Mouse (Mus musculus) CH12.LX (cell line): ENCODE results near the gene Pawr. TPM values are rescaled to one million over a fixed set of nuclear protein-coding genes. Genes with fewer than 3 reads are reported as not detected.

ENCODE experiments used
- DNase-seq: peaks from one replicate; pipeline ENCODE4 v3.0.0-alpha.2; 2013; ENCODE audit errors: extremely low read depth
- H3K27ac ChIP-seq: 2 replicates; pipeline ENCODE4 v1.5.1; 2012; ENCODE audit warnings: low read depth, mild to moderate bottlenecking, control low read depth, moderate library complexity; ENCODE audit not compliant: insufficient read depth
- H3K27me3 ChIP-seq: replicated peaks from 2 replicates; pipeline ENCODE3; 2012; ENCODE audit warnings: inconsistent platforms
- H3K36me3 ChIP-seq, 2 experiments: replicated peaks in 1 of 2; 2 replicates each; pipeline versions ENCODE3 to v1.6.1; 2012; ENCODE audit warnings: inconsistent platforms in 1 of 2, low read length in 1 of 2, mild to moderate bottlenecking in 1 of 2, mixed read lengths in 1 of 2, moderate library complexity in 1 of 2; ENCODE audit not compliant: control insufficient read depth in 1 of 2, insufficient read depth in 1 of 2
- H3K4me1 ChIP-seq, 2 experiments: 2 replicates each; pipeline ENCODE4 v1.6.1; 2012; ENCODE audit warnings: inconsistent platforms in 1 of 2, moderate library complexity in 1 of 2; ENCODE audit not compliant: insufficient read depth in 2 of 2, control insufficient read depth in 1 of 2
- H3K4me2 ChIP-seq: 2 replicates; pipeline ENCODE4 v1.6.1; 2012; ENCODE audit warnings: low read depth, mild to moderate bottlenecking, control low read depth; ENCODE audit not compliant: poor library complexity, insufficient read depth, severe bottlenecking
- H3K4me3 ChIP-seq, 3 experiments: fragments of 150-350 bp in 1 of 3; sonication (generic) in 1 of 3; replicated peaks in 1 of 3; 2 replicates each; pipeline versions ENCODE3 to v1.5.1; 2011 to 2012; ENCODE audit warnings: low read depth in 2 of 3, low read length in 2 of 3, mild to moderate bottlenecking in 2 of 3, moderate library complexity in 2 of 3, control low read depth in 1 of 3, improper control_type of control experiment in 1 of 3, inconsistent platforms in 1 of 3, mixed read lengths in 1 of 3; ENCODE audit not compliant: poor library complexity in 1 of 3
- H3K79me2 ChIP-seq: replicated peaks from 2 replicates; pipeline ENCODE4 v1.6.1; 2012; ENCODE audit warnings: mild to moderate bottlenecking, moderate library complexity; ENCODE audit not compliant: control insufficient read depth, poor library complexity, insufficient read depth, severe bottlenecking; ENCODE audit errors: extremely low read depth
- H3K9ac ChIP-seq: 2 replicates; pipeline ENCODE4 v1.6.1; 2012; ENCODE audit warnings: low read depth, mild to moderate bottlenecking, control low read depth, moderate library complexity; ENCODE audit not compliant: insufficient read depth
- H3K9me3 ChIP-seq: replicated peaks from 2 replicates; pipeline ENCODE3; 2012; ENCODE audit warnings: low read length, inconsistent platforms, mixed read lengths
- BHLHE40 ChIP-seq: IDR thresholded peaks from 2 replicates; pipeline ENCODE4 v1.6.1; 2011; ENCODE audit warnings: mild to moderate bottlenecking, low read depth, low read length, improper control_type of control experiment
- CHD2 ChIP-seq: IDR thresholded peaks from 2 replicates; pipeline ENCODE4 v1.6.1; 2011; ENCODE audit warnings: low read length, improper control_type of control experiment
- E2F4 ChIP-seq: IDR thresholded peaks from 2 replicates; pipeline ENCODE4 v1.6.1; 2011; ENCODE audit warnings: low read depth, low read length, improper control_type of control experiment; ENCODE audit not compliant: insufficient replicate concordance
- GABPA ChIP-seq: IDR thresholded peaks from 2 replicates; pipeline ENCODE4 v1.6.1; 2012; ENCODE audit warnings: low read depth, low read length, improper control_type of control experiment, inconsistent platforms; ENCODE audit not compliant: insufficient replicate concordance
- HCFC1 ChIP-seq: IDR thresholded peaks from 2 replicates; pipeline ENCODE4 v1.6.1; 2012; ENCODE audit warnings: low read depth, mild to moderate bottlenecking, inconsistent platforms, low read length, improper control_type of control experiment
- IRF4 ChIP-seq: IDR thresholded peaks from 2 replicates; pipeline ENCODE4 v1.6.1; 2014; ENCODE audit warnings: low read depth, mild to moderate bottlenecking, inconsistent platforms, low read length, improper control_type of control experiment
- JUN ChIP-seq: IDR thresholded peaks from 2 replicates; pipeline ENCODE4 v1.6.1; 2011; ENCODE audit warnings: low read depth, mild to moderate bottlenecking, low read length, improper control_type of control experiment, moderate library complexity; ENCODE audit not compliant: insufficient read depth
- JUND ChIP-seq: conservative IDR thresholded peaks from 2 replicates; pipeline ENCODE4 v1.6.1; 2011; ENCODE audit warnings: low read depth, low read length, improper control_type of control experiment
- KAT2A ChIP-seq: IDR thresholded peaks from 2 replicates; pipeline ENCODE4 v1.6.1; 2012; ENCODE audit warnings: low read length, improper control_type of control experiment, inconsistent platforms; ENCODE audit not compliant: insufficient replicate concordance
- MAZ ChIP-seq: IDR thresholded peaks from 2 replicates; pipeline ENCODE4 v1.6.1; 2012; ENCODE audit warnings: low read depth, mild to moderate bottlenecking, inconsistent platforms, low read length, improper control_type of control experiment, moderate library complexity
- MXI1 ChIP-seq: IDR thresholded peaks from 2 replicates; pipeline ENCODE4 v1.6.1; 2011; ENCODE audit warnings: mild to moderate bottlenecking, low read depth, low read length, improper control_type of control experiment
- MYC ChIP-seq: IDR thresholded peaks from 2 replicates; pipeline ENCODE4 v1.6.1; 2011; ENCODE audit warnings: low read depth, mild to moderate bottlenecking, improper control_type of control experiment, low read length
- NELFE ChIP-seq: IDR thresholded peaks from 2 replicates; pipeline ENCODE4 v1.6.1; 2011; ENCODE audit warnings: low read depth, low read length, improper control_type of control experiment
- NRF1 ChIP-seq: IDR thresholded peaks from 2 replicates; pipeline ENCODE4 v1.6.1; 2014; ENCODE audit warnings: low read depth, mild to moderate bottlenecking, inconsistent platforms, low read length, improper control_type of control experiment, moderate library complexity
- PAX5 ChIP-seq: IDR thresholded peaks from 2 replicates; pipeline ENCODE4 v1.6.1; 2012; ENCODE audit warnings: low read length, inconsistent platforms, mixed read lengths
- POLR2A ChIP-seq: IDR thresholded peaks from 2 replicates; pipeline ENCODE4 v1.6.1; 2011; ENCODE audit warnings: low read depth, mild to moderate bottlenecking, improper control_type of control experiment, low read length
- POLR2AphosphoS2 ChIP-seq: IDR thresholded peaks from 2 replicates; pipeline ENCODE4 v1.6.1; 2011; ENCODE audit warnings: low read depth, low read length, improper control_type of control experiment
- RAD21 ChIP-seq: IDR thresholded peaks from 2 replicates; pipeline ENCODE4 v1.6.1; 2011; ENCODE audit warnings: low read depth, mild to moderate bottlenecking, low read length, improper control_type of control experiment, moderate library complexity
- RCOR1 ChIP-seq: conservative IDR thresholded peaks from 2 replicates; pipeline ENCODE4 v1.6.1; 2012; ENCODE audit warnings: low read depth, mild to moderate bottlenecking, inconsistent platforms, low read length, improper control_type of control experiment
- SIN3A ChIP-seq: IDR thresholded peaks from 2 replicates; pipeline ENCODE4 v1.6.1; 2012; ENCODE audit warnings: low read length, improper control_type of control experiment, inconsistent platforms
- TBP ChIP-seq: conservative IDR thresholded peaks from 2 replicates; pipeline ENCODE4 v1.6.1; 2011; ENCODE audit warnings: low read depth, low read length, improper control_type of control experiment
- TCF12 ChIP-seq: IDR thresholded peaks from 2 replicates; pipeline ENCODE4 v1.6.1; 2014; ENCODE audit warnings: low read depth, mild to moderate bottlenecking, inconsistent platforms, low read length, improper control_type of control experiment
- USF1 ChIP-seq: IDR thresholded peaks from 2 replicates; pipeline ENCODE4 v1.6.1; 2014; ENCODE audit warnings: low read depth, mild to moderate bottlenecking, inconsistent platforms, low read length, improper control_type of control experiment
- USF2 ChIP-seq: conservative IDR thresholded peaks from 2 replicates; pipeline ENCODE4 v1.6.1; 2011; ENCODE audit warnings: low read depth, low read length, improper control_type of control experiment
- ZC3H11A ChIP-seq: IDR thresholded peaks from 2 replicates; pipeline ENCODE4 v1.6.1; 2012; ENCODE audit warnings: low read depth, mild to moderate bottlenecking, inconsistent platforms, low read length, improper control_type of control experiment
- ZKSCAN1 ChIP-seq: IDR thresholded peaks from 2 replicates; pipeline ENCODE4 v1.6.1; 2012; ENCODE audit warnings: low read depth, inconsistent platforms, low read length, improper control_type of control experiment, borderline replicate concordance
- ZMIZ1 ChIP-seq: IDR thresholded peaks from 2 replicates; pipeline ENCODE4 v1.6.1; 2012; ENCODE audit warnings: low read depth, mild to moderate bottlenecking, inconsistent platforms, low read length, improper control_type of control experiment
- ZNF384 ChIP-seq: IDR thresholded peaks from 2 replicates; pipeline ENCODE4 v1.6.1; 2012; ENCODE audit warnings: low read depth, low read length, improper control_type of control experiment, inconsistent platforms
- dilution Hi-C: fragments of 300-500 bp; cut with MboI; formaldehyde crosslinking; loops from 2 replicates; pipeline ENCODE4 v1.14.3; 2020; ENCODE audit warnings: low sequenced_read_pairs; ENCODE audit not compliant: extremely low pct_unique_long_range_greater_than_20kb, extremely low pct_ligation_motif_present
- in situ Hi-C: fragments of 300-500 bp; cut with MboI; formaldehyde crosslinking; loops from 3 replicates; pipeline ENCODE4 v1.14.3; 2019; ENCODE audit warnings: low sequenced_read_pairs, low pct_ligation_motif_present, low pct_unique_long_range_greater_than_20kb, mixed read lengths
- polyA plus RNA-seq: library from polyadenylated mRNA; unstranded; fragments of >175 nt; gene quantifications from 2 replicates; pipeline ENCODE4 v1.2.1, GENCODE M21; 2012; ENCODE audit warnings: low read depth; ENCODE audit not compliant: insufficient read length
- total RNA-seq, 2 experiments: library from RNA; depleted of rRNA; stranded (reverse); fragments of 300-350 nt in 1 of 2; fragments of >200 nt in 1 of 2; gene quantifications; 2 replicates each; pipeline ENCODE4 v1.2.3; 2012 to 2014

Gene Pawr
- total RNA-seq (2012; rRNA removed) = not detected in 2 replicates
- not detected in 2 replicates for total RNA-seq (2014; rRNA removed)
- not detected in 2 replicates for polyA plus RNA-seq

DNA sequence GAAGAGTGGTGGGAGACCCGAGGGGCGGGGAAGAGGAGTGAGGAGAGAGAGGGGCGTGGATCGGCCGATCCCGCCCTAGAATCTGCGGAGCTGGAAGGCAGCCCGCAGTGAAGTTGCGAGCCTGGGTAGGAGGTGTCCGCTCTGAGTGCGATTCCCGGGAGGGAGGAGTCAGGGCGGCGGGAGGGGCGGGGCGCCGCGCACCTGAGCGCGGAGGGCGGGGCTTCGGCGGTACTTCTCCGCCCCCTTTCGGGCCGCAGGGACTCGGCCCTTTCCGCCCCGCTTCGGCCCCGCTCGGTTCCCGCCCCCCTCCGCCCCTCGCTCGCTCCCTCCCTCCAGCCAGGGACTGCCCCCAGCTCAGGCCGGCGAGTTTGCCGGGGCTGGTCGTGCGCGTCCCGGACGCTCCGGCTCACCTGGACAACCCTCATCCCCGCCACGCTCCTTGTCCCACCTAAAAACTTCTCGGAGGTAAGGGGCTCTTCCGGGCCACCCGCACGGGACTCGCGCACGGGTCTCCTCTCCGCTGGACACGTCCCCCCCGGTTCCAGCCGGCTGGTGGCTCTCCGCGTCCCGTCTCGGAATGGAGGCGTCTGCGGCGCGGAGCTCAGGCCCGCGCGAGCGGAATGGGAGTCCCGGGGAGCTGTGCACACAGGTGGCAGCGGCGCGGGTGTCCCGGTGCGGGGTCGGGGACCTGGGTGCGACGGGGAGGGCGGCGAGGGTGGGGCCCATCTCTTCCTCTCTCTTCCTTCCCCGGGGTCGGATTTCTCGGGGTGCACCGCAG lies at the start of gene Pawr:
TSS of gene Pawr (plus strand) at position 338 of the 778 bp plus-strand sequence.
- Histone ChIP-seq H3K4me2 (no peak within 1 kb of the TSS), H3K9me3 (peaks cover 19% of the 10 kb centered on the region), H3K36me3 (no peaks in the 10 kb centered on the region), H3K4me3 (no peak within 1 kb of the TSS)
- DNase-seq = no peak
- no peak for TF ChIP-seq MYC
- TF ChIP-seq NELFE = no peak
- no peak for TF ChIP-seq E2F4
- no peak for TF ChIP-seq ZC3H11A
- no peak for TF ChIP-seq RCOR1
- TF ChIP-seq NRF1 = no peak
- no peak for TF ChIP-seq JUND
- no peak for TF ChIP-seq ZNF384
- no peak for TF ChIP-seq POLR2A
- no peak for TF ChIP-seq GABPA
- TF ChIP-seq POLR2AphosphoS2 = no peak
- TF ChIP-seq TCF12 = no peak
- no peak for TF ChIP-seq MAZ
- TF ChIP-seq CHD2 = no peak
- TF ChIP-seq KAT2A = no peak
- TF ChIP-seq USF2 = no peak
- TF ChIP-seq, all 38 proteins: peak for 0
- no peak within 1 kb of the TSS for H3K27ac ChIP-seq
- no peaks in the 10 kb centered on the region for H3K27me3 ChIP-seq
- H3K4me1 ChIP-seq = peaks cover 0 to 4% of the 10 kb centered on the region in 2 experiments; a peak in 1 of 4 replicates
- no peaks in the 10 kb centered on the region for H3K79me2 ChIP-seq
- in situ Hi-C loops = no loop called here
- no peak within 1 kb of the TSS for H3K9ac ChIP-seq
- dilution Hi-C loops = no loop called here

DNA sequence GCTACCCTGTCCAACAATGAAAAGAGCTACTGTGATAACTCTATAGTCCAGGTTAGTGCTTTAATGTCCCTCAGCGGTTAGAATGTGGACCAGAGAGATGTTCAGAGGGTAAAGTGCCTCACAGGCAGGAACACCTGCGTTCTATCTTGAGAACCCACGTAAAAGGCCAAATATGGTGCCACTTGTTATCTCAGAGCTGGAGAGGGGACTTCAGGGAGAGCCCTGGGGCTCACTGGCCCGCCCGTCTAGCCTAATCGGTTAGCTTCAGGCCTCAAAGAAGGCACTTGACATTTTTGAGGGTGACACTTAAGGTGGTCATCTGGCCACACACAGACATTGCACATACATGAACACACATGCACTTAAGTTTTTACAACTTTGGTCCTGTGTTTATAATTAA lies 49.6 kb upstream of the Pawr start:
- Histone ChIP-seq H3K9ac (no peak overlapping the region), H3K4me2 (no peak overlapping the region), H3K9me3 (no peaks in the 10 kb centered on the region), H3K4me3 (no peak overlapping the region), H3K79me2 (no peaks in the 10 kb centered on the region), H3K36me3 (peaks cover 7 to 42% of the 10 kb centered on the region in 2 experiments), H3K27ac (no peak overlapping the region), H3K27me3 (no peaks in the 10 kb centered on the region), H3K4me1 (no peaks in the 10 kb centered on the region)
- TF ChIP-seq RAD21 (no peak), GABPA (no peak), JUND (no peak), BHLHE40 (no peak), PAX5 (no peak), SIN3A (no peak), TBP (no peak), POLR2A (no peak), MXI1 (no peak), KAT2A (no peak), JUN (no peak), TCF12 (no peak), IRF4 (no peak), USF1 (no peak), CHD2 (no peak), ZKSCAN1 (no peak), HCFC1 (no peak), ZMIZ1 (no peak)
- dilution Hi-C loops = no loop called here
- in situ Hi-C loops = loop anchor here (25.0 kb wide), 2 partner anchors 255 to 345 kb away; no protein-coding TSS in a partner anchor
- DNase-seq = no peak
